Mouse (Mus musculus): Measurements from ENCODE around the gene Gpr179.

Gpr179 gene

DNA sequence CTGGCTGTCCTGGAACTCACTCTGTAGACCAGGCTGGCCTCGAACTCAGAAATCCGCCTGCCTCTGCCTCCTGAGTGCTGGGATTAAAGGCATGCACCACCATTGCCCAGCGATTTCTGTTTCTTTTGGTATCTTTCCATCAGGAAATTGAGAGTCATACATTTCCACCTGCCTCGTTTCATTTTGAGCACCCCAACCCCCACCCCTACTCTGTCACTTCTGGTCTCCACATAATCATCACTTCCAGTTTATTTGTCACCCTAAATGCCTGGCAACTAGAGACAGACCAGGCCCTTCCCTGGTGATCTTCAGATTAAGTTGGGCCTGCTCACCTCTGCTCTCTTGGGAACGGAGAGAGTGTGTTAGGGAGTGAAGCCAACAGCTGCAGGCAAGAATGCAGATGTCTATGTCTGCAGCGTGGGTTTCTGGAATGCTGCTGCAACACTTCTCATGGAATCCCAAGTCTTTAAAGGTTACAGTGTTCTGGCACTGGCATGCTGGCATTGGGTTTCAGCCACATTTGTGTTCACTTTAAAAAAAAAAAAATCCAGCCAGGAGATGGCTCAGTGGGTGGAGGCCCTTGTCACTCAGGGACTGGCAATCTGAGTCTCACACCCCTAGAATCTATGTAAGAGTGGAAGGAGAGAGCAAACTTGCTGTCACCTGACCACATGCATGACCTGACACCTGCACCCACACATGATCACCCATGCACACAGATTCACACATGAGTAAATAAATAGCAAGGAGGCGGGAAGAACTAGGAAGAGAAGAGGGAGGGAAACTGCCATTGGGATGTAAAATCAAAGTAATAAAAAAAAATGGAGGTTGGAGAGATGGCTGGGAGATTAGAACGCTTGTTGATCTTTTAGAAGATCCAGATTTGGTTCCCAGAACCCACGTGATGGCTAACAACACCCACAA, 65.8 kb downstream of the Gpr179 start:
- no peak for DNase-seq (ENCODE audit: low spot score)

DNA sequence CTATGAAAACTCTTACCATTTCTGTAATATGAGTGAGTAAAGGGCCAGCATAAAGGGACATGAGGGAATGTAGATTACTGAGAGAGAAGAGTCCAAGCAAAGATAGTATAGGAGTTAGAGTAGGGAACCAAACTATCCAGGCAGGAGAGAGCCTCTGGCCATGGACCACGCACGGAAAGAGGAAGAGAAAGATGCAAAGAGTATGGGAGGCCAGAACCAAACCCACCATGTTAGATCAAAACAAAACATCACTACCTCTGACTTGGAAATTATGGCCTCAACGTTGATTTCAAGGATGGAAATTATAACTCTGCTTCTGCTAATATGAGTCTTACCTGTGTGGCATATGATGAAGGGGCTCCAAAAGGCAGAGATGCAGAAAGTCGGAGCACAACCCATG, 67.0 kb downstream of the Gpr179 start:
- no peak for DNase-seq (ENCODE audit: low spot score)

DNA sequence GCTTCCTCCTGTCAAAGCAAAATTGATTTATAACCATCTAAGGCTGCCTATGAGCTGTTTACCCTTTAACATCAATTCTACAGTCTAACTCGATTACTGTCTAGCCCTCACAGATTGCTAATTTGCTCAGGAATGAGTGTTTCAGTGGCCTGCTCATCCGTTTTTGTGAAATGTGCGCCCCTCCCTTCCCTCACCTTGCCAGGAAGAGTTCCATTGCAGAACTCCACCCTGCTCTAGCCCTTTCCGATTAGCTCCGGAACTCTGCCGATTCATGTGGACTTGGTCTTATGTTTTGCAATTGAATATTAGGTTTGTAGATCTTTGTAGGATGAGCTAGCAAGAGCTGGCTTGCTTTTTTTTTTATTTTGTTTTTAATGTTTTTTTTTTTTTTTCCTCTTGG, 69.7 kb downstream of the Gpr179 start:
- no peak for DNase-seq (ENCODE audit: low spot score)

Data from T-cell, adult 2 months (primary cell).